Mouse (Mus musculus) embryonic fibroblast, embryonic 13.5 days (primary cell): ENCODE data around the gene Glis1.

Experiments
- CTCF ChIP-seq: IDR thresholded peaks from 2 replicates; pipeline ENCODE4 v1.5.1; 2011; ENCODE audit warnings: mild to moderate bottlenecking, control low read depth, low read length, moderate library complexity, borderline replicate concordance; ENCODE audit not compliant: insufficient read depth
- POLR2A ChIP-seq: IDR thresholded peaks from 2 replicates; pipeline ENCODE4 v1.6.1; 2011; ENCODE audit warnings: low read depth, mild to moderate bottlenecking, control low read depth, low read length, moderate library complexity

GRCm38 (mm10) chr4:107597898-107598580 lies 163.6 kb downstream of the Glis1 start:
- TF ChIP-seq CTCF (no peak), POLR2A (no peak)
